Mouse (Mus musculus) stomach, embryonic 14.5 days (tissue): ENCODE data around the gene Bub1b. TPM values are rescaled to one million over a fixed set of nuclear protein-coding genes. Genes with fewer than 3 reads are reported as not detected.
A peak's percentile ranks its signal among the peaks of the same experiment; 100 is the strongest.
"Not testable (repeated sequence)": the region's sequence is repeated elsewhere in the genome, so short reads cannot be mapped to it uniquely, and the experiment has no call there.

Experiments used
- ATAC-seq: fragments of 200-750 bp; cut with Nextera tagmentation; 2 replicates; pipeline ENCODE4 v1.8.0; 2017; ENCODE audit warnings: low read depth, moderate TSS enrichment; ENCODE audit not compliant: insufficient number of reproducible peaks, insufficient read depth, low FRiP score
- H3K27ac ChIP-seq: fragments of 300-500 bp; sonication (generic); 2 replicates; pipeline ENCODE4 v1.5.1; 2014; ENCODE audit warnings: mild to moderate bottlenecking, low read length, moderate library complexity, mixed read lengths
- H3K27me3 ChIP-seq: fragments of 300-500 bp; sonication (generic); 2 replicates; pipeline ENCODE4 v1.6.1; 2014; ENCODE audit warnings: low read length, control low read depth, mixed read lengths; ENCODE audit not compliant: control insufficient read depth, insufficient read depth
- H3K36me3 ChIP-seq: fragments of 300-500 bp; sonication (generic); 2 replicates; pipeline ENCODE4 v1.6.1; 2014; ENCODE audit warnings: mild to moderate bottlenecking, control low read depth, low read length, moderate library complexity, mixed read lengths; ENCODE audit not compliant: control insufficient read depth, insufficient read depth
- H3K4me1 ChIP-seq: fragments of 300-500 bp; sonication (generic); 2 replicates; pipeline ENCODE4 v1.6.1; 2014; ENCODE audit warnings: low read length, control low read depth, mixed read lengths; ENCODE audit not compliant: control insufficient read depth, insufficient read depth
- H3K4me2 ChIP-seq: fragments of 300-500 bp; sonication (generic); replicated peaks from 2 replicates; pipeline ENCODE4 v1.6.1; 2014; ENCODE audit warnings: low read depth, low read length, control low read depth
- H3K4me3 ChIP-seq: fragments of 300-500 bp; sonication (generic); 2 replicates; pipeline ENCODE4 v1.5.1; 2014; ENCODE audit warnings: low read depth, low read length, control low read depth
- H3K9ac ChIP-seq: fragments of 300-500 bp; sonication (generic); replicated peaks from 2 replicates; pipeline ENCODE4 v1.6.1; 2014; ENCODE audit warnings: low read depth, mild to moderate bottlenecking, control low read depth, low read length, moderate library complexity, mixed read lengths
- H3K9me3 ChIP-seq: fragments of 300-500 bp; sonication (generic); 2 replicates; pipeline ENCODE4 v1.6.1; 2016; ENCODE audit warnings: low read depth, low read length, control low read depth; ENCODE audit not compliant: control insufficient read depth
- WGBS: fragments of 180-500 bp; shearing (Covaris S2); extraction: QIAGEN DNeasy Blood & Tissue Kit; methylation state at CpG from one replicate; pipeline ENCODE4 v1.1.7; 2014; 5-methylcytosine and 5-hydroxymethylcytosine counted together
- polyA plus RNA-seq: library from polyadenylated mRNA; unstranded; fragments of >200 nt; fragmentation: Nextera tagmentation; extraction: Ambion mirVana; gene quantifications from 2 replicates; pipeline ENCODE4 v1.2.1, GENCODE M21; 2014

The Bub1b gene
- polyA plus RNA-seq, result 80.4 and 81.2 TPM in 2 replicates

GRCm38 (mm10) chr2:118597673-118598568, at the start of gene Bub1b:
Gene Bub1b (plus strand): TSS chr2:118598211.
- peak; percentile 97 for ATAC-seq
- peak within 1 kb of the TSS; percentile 64 for H3K4me3 ChIP-seq
- H3K27me3 ChIP-seq, result no peaks in the 10 kb centered on the region
- WGBS, result 5% methylated on average over 41 of the region's 41 CpGs
- H3K27ac ChIP-seq, result 0 out of 2 replicates have a peak within 1 kb of the TSS, but pooled peaks have one; percentile 7
- peaks cover 7% of the 10 kb centered on the region; the same call in 1 of the 2 replicates for H3K36me3 ChIP-seq
- H3K9ac ChIP-seq, result peak within 1 kb of the TSS; percentile 53
- H3K4me1 ChIP-seq, result peaks cover 6% of the 10 kb centered on the region; the same call in 1 of the 2 replicates
- peak within 1 kb of the TSS; percentile 64 for H3K4me2 ChIP-seq
- no peaks in the 10 kb centered on the region for H3K9me3 ChIP-seq

GRCm38 (mm10) chr2:118548421-118549221, 49.4 kb upstream of the Bub1b start:
- Histone ChIP-seq H3K27ac (peak overlapping the region; percentile 59; the same call in 1 of the 2 replicates), H3K4me3 (peak overlapping the region; percentile 91), H3K36me3 (no peaks in the 10 kb centered on the region), H3K4me1 (peaks cover 42% of the 10 kb centered on the region), H3K27me3 (no peaks in the 10 kb centered on the region), H3K9me3 (no peaks in the 10 kb centered on the region), H3K9ac (peak overlapping the region; percentile 62), H3K4me2 (peak overlapping the region; percentile 95)
- ATAC-seq, result no peak
- WGBS, result under 1% methylated on average over 18 of the region's 18 CpGs

- Histone ChIP-seq H3K9me3 (no peaks in the 10 kb centered on the region), H3K4me2 (peak within 1 kb of the TSS; percentile 95), H3K4me1 (peaks cover 37% of the 10 kb centered on the region), H3K36me3 (no peaks in the 10 kb centered on the region), H3K27me3 (no peaks in the 10 kb centered on the region), H3K4me3 (peak within 1 kb of the TSS; percentile 91), H3K27ac (peak within 1 kb of the TSS; percentile 59; the same call in 1 of the 2 replicates), H3K9ac (peak within 1 kb of the TSS; percentile 62)
- ATAC-seq, result peak; percentile 86
- under 1% methylated on average over 45 of the region's 45 CpGs for WGBS
Measured at GRCm38 (mm10) chr2:118549507-118550473, 48.2 kb upstream of the Bub1b start, which contains the start of gene Bmf. Gene Bmf (minus strand): TSS chr2:118549687.

- Histone ChIP-seq H3K4me1 (peaks cover 20% of the 10 kb centered on the region), H3K27ac (no peak overlapping the region), H3K4me3 (no peak overlapping the region), H3K4me2 (no peak overlapping the region), H3K9me3 (no peaks in the 10 kb centered on the region), H3K9ac (no peak overlapping the region), H3K36me3 (no peaks in the 10 kb centered on the region), H3K27me3 (no peaks in the 10 kb centered on the region)
- WGBS, result 74% methylated on average over 2 of the region's 2 CpGs
- ATAC-seq, result no peak
Measured at GRCm38 (mm10) chr2:118551606-118552005, 46.4 kb upstream of the Bub1b start.

GRCm38 (mm10) chr2:118554356-118554990, 43.5 kb upstream of the Bub1b start:
- H3K36me3 ChIP-seq, H3K9me3 ChIP-seq, H3K9ac ChIP-seq, H3K27me3 ChIP-seq, H3K4me1 ChIP-seq: not testable (repeated sequence)
- peak; percentile 26; the same call in 1 of the 2 replicates for ATAC-seq
- H3K4me3 ChIP-seq, result peak overlapping the region; percentile 27
- 58% methylated on average over 15 of the region's 17 CpGs for WGBS
- H3K27ac ChIP-seq, result peak overlapping the region; percentile 55; the same call in 1 of the 2 replicates
- H3K4me2 ChIP-seq, result peak overlapping the region; percentile 35

- H3K4me2 ChIP-seq, result no peak overlapping the region
- no peak overlapping the region for H3K27ac ChIP-seq
- no peaks in the 10 kb centered on the region for H3K27me3 ChIP-seq
- H3K36me3 ChIP-seq, result no peaks in the 10 kb centered on the region
- no peak for ATAC-seq
- no peaks in the 10 kb centered on the region for H3K4me1 ChIP-seq
- H3K9ac ChIP-seq, result no peak overlapping the region
- no peak overlapping the region for H3K4me3 ChIP-seq
- WGBS, result 95% methylated on average over 3 of the region's 3 CpGs
- H3K9me3 ChIP-seq, result no peaks in the 10 kb centered on the region
Measured at GRCm38 (mm10) chr2:118558426-118558825, 39.6 kb upstream of the Bub1b start.

- H3K27me3 ChIP-seq, result no peaks in the 10 kb centered on the region
- H3K36me3 ChIP-seq, result no peaks in the 10 kb centered on the region
- no peaks in the 10 kb centered on the region for H3K9me3 ChIP-seq
- no peak overlapping the region for H3K27ac ChIP-seq
- WGBS, result 85% methylated on average over 4 of the region's 4 CpGs
- no peak overlapping the region for H3K9ac ChIP-seq
- H3K4me3 ChIP-seq, result no peak overlapping the region
- ATAC-seq, result no peak
- H3K4me1 ChIP-seq, result no peaks in the 10 kb centered on the region
- H3K4me2 ChIP-seq, result no peak overlapping the region
Measured at GRCm38 (mm10) chr2:118562015-118562414, 36.0 kb upstream of the Bub1b start.
